Mouse (Mus musculus) urinary bladder, postnatal 14 days (tissue): ENCODE measurements around the gene Cln5.

Source experiments
- DNase-seq: peaks from one replicate; pipeline ENCODE4 v3.0.0; 2021; ENCODE audit warnings: low spot score

The Cln5 gene

GRCm38 (mm10) chr14:103112606-103113363 is 42.8 kb downstream of the Cln5 start:
- no peak for DNase-seq

- DNase-seq: no peak
These were observed 45.1 kb downstream of the Cln5 start for GRCm38 (mm10) chr14:103114994-103115670.

GRCm38 (mm10) chr14:103125756-103126155 is 55.7 kb downstream of the Cln5 start:
- no peak for DNase-seq
